Mouse (Mus musculus) thymus, adult 2 months (tissue): Measurements from ENCODE around the gene Olfml3. TPM values are rescaled to one million over a fixed set of nuclear protein-coding genes. Genes with fewer than 3 reads are reported as not detected.

ENCODE experiments used
- DNase-seq: peaks from one replicate; pipeline ENCODE4 v3.0.0; 2021
- H3K27ac ChIP-seq: fragments of 200-500 bp; 2 replicates; pipeline ENCODE4 v1.5.1; 2012; ENCODE audit warnings: low read length, control low read depth; ENCODE audit not compliant: control insufficient read depth, insufficient read depth
- H3K27me3 ChIP-seq: fragments of 200-500 bp; 2 replicates; pipeline ENCODE4 v1.6.1; 2012; ENCODE audit warnings: mild to moderate bottlenecking, low read length, moderate library complexity, mixed read lengths; ENCODE audit not compliant: control insufficient read depth, insufficient read depth
- H3K36me3 ChIP-seq: fragments of 200-500 bp; 2 replicates; pipeline ENCODE4 v1.6.1; 2012; ENCODE audit warnings: mild to moderate bottlenecking, low read length, moderate library complexity; ENCODE audit not compliant: control insufficient read depth, insufficient read depth
- H3K4me1 ChIP-seq: fragments of 200-500 bp; replicated peaks from 2 replicates; pipeline ENCODE4 v1.6.1; 2012; ENCODE audit warnings: low read length; ENCODE audit not compliant: control insufficient read depth, insufficient read depth
- H3K4me3 ChIP-seq: fragments of 200-500 bp; 2 replicates; pipeline ENCODE4 v1.5.1; 2012; ENCODE audit warnings: mild to moderate bottlenecking, low read length, control low read depth, moderate library complexity; ENCODE audit not compliant: control insufficient read depth, insufficient read depth
- CTCF ChIP-seq: fragments of 200-500 bp; IDR thresholded peaks from 2 replicates; pipeline ENCODE4 v1.5.1; 2012; ENCODE audit warnings: mild to moderate bottlenecking, control low read depth, low read length, moderate library complexity, borderline replicate concordance; ENCODE audit not compliant: control insufficient read depth, poor library complexity, insufficient read depth; ENCODE audit errors: extremely low read depth
- POLR2A ChIP-seq: fragments of 200-500 bp; IDR thresholded peaks from 2 replicates; pipeline ENCODE4 v1.6.1; 2012; ENCODE audit warnings: mild to moderate bottlenecking, low read length, control low read depth, moderate library complexity; ENCODE audit not compliant: control insufficient read depth, poor library complexity, insufficient read depth; ENCODE audit errors: extremely low read depth
- WGBS: fragments of 180-500 bp; shearing (Covaris S2); methylation state at CpG from one replicate; pipeline ENCODE4 v1.1.7; 2018; 5-methylcytosine and 5-hydroxymethylcytosine counted together
- polyA plus RNA-seq: library from polyadenylated mRNA; depleted of rRNA; stranded (reverse); fragments of >200 nt; gene quantifications from 2 replicates; pipeline ENCODE4 v1.2.3, GENCODE M21; 2012

Gene Olfml3
- polyA plus RNA-seq, 1 experiment, result 6.1 TPM

- TF ChIP-seq POLR2A (no peak), CTCF (no peak)
- DNase-seq, result no peak
- Histone ChIP-seq H3K36me3 (no peaks in the 10 kb centered on the region), H3K27ac (no peak overlapping the region), H3K4me3 (no peak overlapping the region), H3K27me3 (no peaks in the 10 kb centered on the region), H3K4me1 (peaks cover 26% of the 10 kb centered on the region)
- WGBS, result 93% methylated on average over 4 of the region's 4 CpGs
Observed at GRCm38 (mm10) chr3:103712196-103712595, 25.6 kb downstream of the Olfml3 start.

GRCm38 (mm10) chr3:103709470-103710040 lies 28.2 kb downstream of the Olfml3 start:
- no peak overlapping the region for H3K4me3 ChIP-seq

GRCm38 (mm10) chr3:103705426-103705825 lies 32.4 kb downstream of the Olfml3 start:
- WGBS, result 95% methylated on average over 12 of the region's 12 CpGs
- Histone ChIP-seq H3K27me3 (no peaks in the 10 kb centered on the region), H3K27ac (no peak overlapping the region), H3K4me3 (no peak overlapping the region), H3K36me3 (no peaks in the 10 kb centered on the region), H3K4me1 (no peaks in the 10 kb centered on the region)
- no peak for DNase-seq
- TF ChIP-seq POLR2A (no peak), CTCF (no peak)

More at GRCm38 (mm10) chr3:103709470-103710040, 28.2 kb downstream of the Olfml3 start:
- H3K4me1 ChIP-seq, result peaks cover 4% of the 10 kb centered on the region
- DNase-seq, result no peak
- no peaks in the 10 kb centered on the region for H3K36me3 ChIP-seq
- 96% methylated on average over 5 of the region's 5 CpGs for WGBS
- no peak for TF ChIP-seq CTCF
- TF ChIP-seq POLR2A, result no peak
- H3K27me3 ChIP-seq, result no peaks in the 10 kb centered on the region
- H3K27ac ChIP-seq, result no peak overlapping the region

GRCm38 (mm10) chr3:103704661-103705060 lies 33.1 kb downstream of the Olfml3 start:
- WGBS, result 62% methylated on average over 6 of the region's 6 CpGs
- Histone ChIP-seq H3K27me3 (no peaks in the 10 kb centered on the region), H3K4me1 (no peaks in the 10 kb centered on the region), H3K27ac (no peak overlapping the region), H3K36me3 (no peaks in the 10 kb centered on the region), H3K4me3 (no peak overlapping the region)
- TF ChIP-seq CTCF, result no peak
- TF ChIP-seq POLR2A, result no peak
- no peak for DNase-seq

GRCm38 (mm10) chr3:103696388-103696925 lies 41.3 kb downstream of the Olfml3 start:
- no peak overlapping the region for H3K27ac ChIP-seq
- 89% methylated on average over 1 of the region's 1 CpGs for WGBS
- H3K4me3 ChIP-seq, result no peak overlapping the region
- H3K4me1 ChIP-seq, result no peaks in the 10 kb centered on the region
- H3K36me3 ChIP-seq, result no peaks in the 10 kb centered on the region
- H3K27me3 ChIP-seq, result no peaks in the 10 kb centered on the region
- TF ChIP-seq POLR2A (no peak), CTCF (no peak)
- no peak for DNase-seq

- no peaks in the 10 kb centered on the region for H3K36me3 ChIP-seq
- TF ChIP-seq POLR2A (no peak), CTCF (no peak)
Observed at GRCm38 (mm10) chr3:103695556-103695955, 42.2 kb downstream of the Olfml3 start.

More at GRCm38 (mm10) chr3:103695556-103695955, 42.2 kb downstream of the Olfml3 start:
- Histone ChIP-seq H3K4me1 (no peaks in the 10 kb centered on the region), H3K4me3 (no peak overlapping the region), H3K27ac (no peak overlapping the region), H3K27me3 (no peaks in the 10 kb centered on the region)
- DNase-seq, result no peak
- 79% methylated on average over 3 of the region's 3 CpGs for WGBS
